Mouse (Mus musculus) hematopoietic stem cell, adult 5-6 weeks (primary cell): ENCODE data around the gene Pde4d. TPM values are rescaled to one million over a fixed set of nuclear protein-coding genes. Genes with fewer than 3 reads are reported as not detected.

Source experiments
- ATAC-seq, 2 experiments: fragments of 125-278 bp in 1 of 2; replicated peaks in 1 of 2; 2 replicates each; pipeline ENCODE4 v1.8.0; 2016 to 2017; ENCODE audit warnings: inconsistent platforms in 2 of 2, mild to moderate bottlenecking in 2 of 2, moderate number of reproducible peaks in 2 of 2, low read depth in 1 of 2, moderate TSS enrichment in 1 of 2; ENCODE audit not compliant: low FRiP score in 2 of 2, poor library complexity in 2 of 2, severe bottlenecking in 2 of 2, insufficient read depth in 1 of 2, low TSS enrichment in 1 of 2
- total RNA-seq: library from RNA; stranded (forward); fragments of 172-1452, 232-1000 nt; gene quantifications from 2 replicates; pipeline ENCODE4 v1.2.3, GENCODE M21; 2017

The Pde4d gene
- total RNA-seq, 1 experiment from 2014 or later, result 29.6 TPM

GRCm38 (mm10) chr13:108824638-108825310 lies 375.0 kb downstream of the Pde4d start:
- ATAC-seq, result no peak

GRCm38 (mm10) chr13:108825501-108825900 lies 375.8 kb downstream of the Pde4d start:
- ATAC-seq, result no peak

DNA sequence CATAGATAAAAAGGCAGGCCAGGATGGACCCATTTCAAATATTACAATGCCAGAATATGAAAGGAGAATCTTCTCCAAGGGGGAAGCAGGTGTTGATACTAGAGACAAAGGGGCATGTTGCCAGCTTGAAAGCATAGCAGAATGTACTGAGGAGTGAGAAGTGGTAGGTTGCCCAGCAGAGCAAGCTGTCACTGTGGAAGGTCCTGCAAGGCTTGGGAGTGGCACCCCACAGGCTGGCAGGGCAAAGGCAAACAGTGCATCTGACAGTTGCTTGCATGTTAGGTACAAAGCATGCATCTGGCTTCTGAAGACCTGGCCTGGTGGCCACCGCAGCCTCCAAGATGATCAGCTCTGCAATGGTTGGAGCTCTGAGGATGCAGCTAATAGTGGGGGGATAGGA lies 384.4 kb downstream of the Pde4d start:
- no peak for ATAC-seq

GRCm38 (mm10) chr13:108836314-108836713 lies 386.6 kb downstream of the Pde4d start:
- ATAC-seq, result no peak

DNA sequence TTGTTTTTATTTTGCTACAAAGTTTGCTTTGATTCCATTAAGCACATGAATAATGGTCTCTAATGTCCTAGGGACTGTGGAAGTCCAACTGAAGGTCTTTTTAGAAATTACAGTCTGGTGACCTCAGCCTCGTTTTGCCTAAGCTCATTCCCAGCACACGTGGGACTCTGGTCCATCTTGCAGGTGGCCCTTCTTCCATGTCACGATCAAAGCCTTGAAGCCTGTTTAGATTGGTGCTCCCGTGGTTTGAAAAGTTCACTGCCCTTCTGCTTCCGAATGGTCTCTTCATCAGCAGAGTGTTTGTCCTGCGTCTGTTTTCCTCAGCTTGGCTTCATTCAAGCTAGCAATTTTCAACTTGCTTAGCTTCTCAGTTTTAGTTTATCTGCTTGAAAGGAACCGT lies 389.4 kb downstream of the Pde4d start:
- ATAC-seq, result no peak

DNA sequence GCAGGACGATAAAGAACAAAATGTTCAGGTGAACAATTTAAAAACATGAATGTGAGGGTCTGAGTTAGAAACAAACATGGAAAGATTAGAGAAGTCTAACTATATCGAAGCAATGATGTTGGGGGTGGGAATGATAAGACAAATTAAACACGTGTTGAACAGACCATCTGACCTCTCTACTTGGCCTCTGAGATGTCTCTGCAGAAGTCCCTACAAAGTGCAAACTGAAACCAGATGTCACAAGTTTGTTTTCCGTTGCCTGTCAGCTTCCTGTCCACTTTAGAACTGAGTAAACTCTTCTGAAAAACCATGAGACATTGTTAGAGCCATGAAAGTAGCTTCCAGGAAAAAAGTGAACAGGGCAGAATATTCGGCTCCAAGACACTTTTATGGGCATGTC lies 404.3 kb downstream of the Pde4d start:
- ATAC-seq, result no peak

DNA sequence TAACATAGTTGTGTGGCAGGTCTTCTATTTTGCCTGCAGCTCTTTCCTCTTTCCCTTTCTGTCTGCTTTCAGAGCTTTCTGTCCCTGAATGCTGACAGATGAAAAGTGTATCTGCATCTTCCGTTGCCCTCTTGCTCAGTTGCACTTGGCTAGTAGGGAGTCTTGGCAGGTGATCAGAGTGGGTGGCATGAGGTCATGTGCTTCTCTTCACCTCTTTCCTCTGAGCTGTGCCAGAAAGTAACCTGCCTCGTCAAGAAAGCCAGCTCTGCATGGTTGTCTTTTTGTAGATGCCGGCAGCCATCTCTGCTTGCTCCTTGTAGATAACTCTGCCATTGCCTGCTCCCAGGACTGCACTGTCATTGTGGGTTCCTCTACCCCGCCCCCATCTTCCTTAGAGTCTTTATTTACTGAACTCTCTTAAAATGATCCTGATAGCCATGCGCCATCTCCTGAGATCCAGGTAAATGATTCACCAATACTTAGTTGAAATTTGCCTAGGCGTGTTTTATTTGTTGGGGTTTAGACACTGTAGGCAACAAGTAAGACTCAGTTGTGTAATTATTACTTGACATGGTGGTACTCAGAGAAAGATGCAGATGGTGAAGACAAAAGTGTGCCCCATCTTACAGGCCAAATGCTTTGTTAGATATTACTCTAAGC lies 407.2 kb downstream of the Pde4d start:
- peak; percentile 61 to 65 for ATAC-seq

- ATAC-seq, result no peak
These were observed 409.6 kb downstream of the Pde4d start for GRCm38 (mm10) chr13:108859336-108859735.

GRCm38 (mm10) chr13:108860737-108861136 lies 411.0 kb downstream of the Pde4d start:
- no peak for ATAC-seq

DNA sequence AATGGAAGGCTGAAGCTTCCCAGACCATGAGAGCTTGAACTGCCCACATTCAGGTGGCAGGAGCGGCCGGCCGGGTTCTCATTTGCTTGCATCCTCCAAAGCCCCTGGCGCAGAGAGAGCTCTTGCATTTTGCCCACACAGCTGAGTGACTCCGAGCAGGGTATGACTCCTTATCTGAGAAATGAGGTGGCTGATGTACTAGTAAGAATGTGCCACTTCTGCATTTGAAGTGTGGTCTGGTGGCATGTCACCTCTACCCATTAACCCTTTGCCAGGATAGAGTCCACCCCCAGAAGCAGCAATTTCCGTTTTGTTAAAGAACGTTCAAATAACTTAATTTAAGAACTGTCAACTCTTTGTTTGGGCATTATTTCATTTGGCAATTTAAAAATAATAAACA lies 412.0 kb downstream of the Pde4d start:
- peak; percentile 57 to 66 for ATAC-seq

DNA sequence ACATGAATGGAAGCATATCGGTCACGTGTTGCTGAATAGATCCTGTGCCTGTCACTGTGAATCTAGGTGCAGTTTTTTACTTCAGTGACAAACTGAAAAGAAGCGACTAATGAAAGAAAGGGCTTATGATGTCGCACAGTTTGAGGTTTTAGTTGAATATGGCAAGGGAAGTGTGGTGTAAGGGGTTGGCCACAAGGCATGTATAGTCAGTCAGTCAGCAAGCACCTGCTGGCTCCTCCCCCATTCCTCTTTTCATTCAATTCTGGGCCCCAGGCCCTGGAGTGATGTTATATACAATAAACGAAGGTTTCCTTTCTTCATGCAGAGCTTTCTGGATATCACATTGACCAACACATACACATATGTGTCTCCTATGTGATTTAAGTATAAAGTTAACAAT lies 412.4 kb downstream of the Pde4d start:
- ATAC-seq, result 0 out of 4 replicates have a peak, but pooled peaks have one; percentile 20 to 43

DNA sequence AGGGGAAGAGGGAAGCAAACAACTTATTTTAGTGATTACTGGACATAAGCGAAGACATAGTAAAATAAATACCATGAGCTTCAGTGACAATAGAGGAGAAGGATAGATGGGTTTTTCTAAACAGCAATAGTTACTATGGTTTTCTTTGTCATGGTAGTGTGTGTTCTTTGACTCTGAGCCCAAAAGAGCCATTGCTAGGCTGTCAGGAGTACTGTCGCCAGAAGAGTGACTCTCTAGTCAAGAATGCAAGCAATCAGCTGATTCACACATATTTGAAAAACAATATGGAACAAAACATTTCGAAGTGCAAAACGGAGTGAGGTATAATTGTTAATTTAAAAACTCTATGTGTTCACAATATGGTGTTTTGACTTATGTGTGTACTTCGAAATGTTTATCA lies 450.4 kb downstream of the Pde4d start:
- no peak for ATAC-seq

DNA sequence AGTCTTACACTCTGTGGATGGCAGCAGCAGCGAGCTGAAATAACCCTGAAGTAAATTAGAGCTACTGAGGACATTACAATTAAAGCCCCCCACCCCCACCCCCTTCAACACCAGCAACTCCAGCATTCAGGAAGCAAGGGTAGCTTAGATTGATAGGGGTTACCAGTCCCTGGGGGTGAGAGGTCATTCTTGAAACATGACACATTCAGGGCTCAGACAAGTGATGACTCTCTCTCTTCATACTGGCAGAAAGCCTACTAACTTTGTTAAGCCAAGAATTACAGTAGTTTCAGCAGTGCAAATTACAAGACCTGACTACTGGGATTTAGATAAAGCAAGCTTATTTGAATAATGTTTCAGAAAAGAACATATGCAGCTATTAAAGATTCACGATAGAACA lies 455.4 kb downstream of the Pde4d start:
- no peak for ATAC-seq

DNA sequence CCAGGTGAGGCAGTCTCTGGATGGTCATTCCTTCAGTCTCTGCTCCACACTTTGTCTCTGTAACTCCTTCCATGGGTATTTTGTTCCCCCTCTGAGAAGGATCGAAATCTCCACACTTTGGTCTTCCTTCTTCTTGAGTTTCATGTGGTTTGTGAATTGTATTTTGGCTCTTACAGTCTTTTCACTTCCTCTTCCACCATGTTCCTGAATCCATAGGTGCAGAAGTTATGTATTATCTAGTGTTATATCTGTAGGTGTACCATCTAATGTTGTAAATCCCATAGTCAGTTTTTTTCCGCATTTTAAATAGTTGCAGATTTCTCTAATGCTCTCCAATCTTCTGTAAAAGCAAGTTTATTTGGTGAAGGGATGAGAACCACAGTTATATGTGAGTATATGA lies 459.4 kb downstream of the Pde4d start:
- ATAC-seq, result no peak

DNA sequence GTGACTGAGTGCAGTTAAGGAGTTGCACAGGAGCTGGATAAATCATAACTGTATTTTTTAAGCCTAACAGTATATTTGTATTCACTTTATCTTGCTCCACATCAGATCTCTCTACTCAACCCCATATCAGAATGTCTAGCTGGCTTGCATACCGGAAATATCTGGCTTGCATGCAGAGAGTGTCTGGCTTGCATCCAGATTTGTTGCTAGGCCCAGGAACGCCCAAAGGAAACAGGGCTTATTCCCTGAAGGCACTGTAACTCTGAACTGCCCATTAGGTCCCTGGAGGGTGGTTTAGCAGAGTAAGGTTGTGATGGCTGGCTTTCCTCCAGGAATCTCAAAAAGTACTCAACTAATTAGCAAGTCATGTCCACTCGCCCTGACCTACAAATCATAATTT lies 464.9 kb downstream of the Pde4d start:
- ATAC-seq, result peak; percentile 32 to 53; a peak in 2 of 4 replicates

GRCm38 (mm10) chr13:108921146-108921545 lies 471.4 kb downstream of the Pde4d start:
- ATAC-seq, result no peak

GRCm38 (mm10) chr13:108934854-108935253 lies 485.1 kb downstream of the Pde4d start:
- ATAC-seq, result no peak

- ATAC-seq, result peak; percentile 89 to 91
These were observed 487.5 kb downstream of the Pde4d start for GRCm38 (mm10) chr13:108937272-108937671.

- ATAC-seq, result no peak
These were observed 503.2 kb downstream of the Pde4d start for GRCm38 (mm10) chr13:108952911-108953310.
